Mouse (Mus musculus): ENCODE measurements around the gene Col5a1. TPM values are rescaled to one million over a fixed set of nuclear protein-coding genes. Genes with fewer than 3 reads are reported as not detected.

Col5a1 gene
- total and polyA plus RNA-seq, 3 experiments = 15.7 to 22.9 (median 16.0) TPM

- TF ChIP-seq EP300 (IDR thresholded peaks at IDR 0.05; ENCODE audit: insufficient read depth, low read depth, low read length) (no peak), POLR2A (IDR thresholded peaks at IDR 0.05; ENCODE audit: insufficient read depth, low read depth, low read length) (no peak), CTCF (IDR thresholded peaks at IDR 0.05) (no peak)
- no peak overlapping the region for H3K9ac ChIP-seq (ENCODE audit: low read depth, low read length)
- no peaks in the 10 kb centered on the region for H3K36me3 ChIP-seq (ENCODE audit: control insufficient read depth, insufficient read depth, low read length)
- H3K4me1 ChIP-seq (ENCODE audit: control insufficient read depth, insufficient read depth, low read length) = peaks cover 7% of the 10 kb centered on the region
- H3K27me3 ChIP-seq (ENCODE audit: control insufficient read depth, insufficient read depth, low read length) = no peaks in the 10 kb centered on the region
- peak in 1 of 2 experiments; percentile 63 for DNase-seq
- H3K79me2 ChIP-seq (replicated peaks; ENCODE audit: control insufficient read depth, insufficient read depth, low read length) = no peaks in the 10 kb centered on the region
- intact Hi-C loops (cut with DNase I) = no loop called here
- H3K4me3 ChIP-seq = no peak overlapping the region
- 25% methylated on average over 2 of the region's 2 CpGs for WGBS
- peak overlapping the region; percentile 31; the same call in 1 of the 2 replicates for H3K27ac ChIP-seq
Measured at GRCm38 (mm10) chr2:27916316-27916715, 30.1 kb downstream of the Col5a1 start.

- H3K79me2 ChIP-seq (replicated peaks; ENCODE audit: control insufficient read depth, insufficient read depth, low read length) = no peaks in the 10 kb centered on the region
- no peak for DNase-seq
- 85% methylated on average over 3 of the region's 3 CpGs for WGBS
- H3K4me3 ChIP-seq = no peak overlapping the region
- peaks cover 7% of the 10 kb centered on the region for H3K4me1 ChIP-seq (ENCODE audit: control insufficient read depth, insufficient read depth, low read length)
- no peaks in the 10 kb centered on the region for H3K36me3 ChIP-seq (ENCODE audit: control insufficient read depth, insufficient read depth, low read length)
- H3K27me3 ChIP-seq (ENCODE audit: control insufficient read depth, insufficient read depth, low read length) = no peaks in the 10 kb centered on the region
- no peak overlapping the region for H3K9ac ChIP-seq (ENCODE audit: low read depth, low read length)
- intact Hi-C loops (cut with DNase I) = no loop called here
- no peak overlapping the region for H3K27ac ChIP-seq
- TF ChIP-seq CTCF (IDR thresholded peaks at IDR 0.05) (no peak), POLR2A (IDR thresholded peaks at IDR 0.05; ENCODE audit: insufficient read depth, low read depth, low read length) (no peak), EP300 (IDR thresholded peaks at IDR 0.05; ENCODE audit: insufficient read depth, low read depth, low read length) (no peak)
Measured at GRCm38 (mm10) chr2:27917177-27917576, 31.0 kb downstream of the Col5a1 start.

- no peaks in the 10 kb centered on the region for H3K36me3 ChIP-seq (ENCODE audit: control insufficient read depth, insufficient read depth, low read length)
- no peaks in the 10 kb centered on the region for H3K27me3 ChIP-seq (ENCODE audit: control insufficient read depth, insufficient read depth, low read length)
- peak overlapping the region; percentile 49; the same call in 1 of the 2 replicates for H3K27ac ChIP-seq
- intact Hi-C loops (cut with DNase I) = no loop called here
- H3K4me1 ChIP-seq (ENCODE audit: control insufficient read depth, insufficient read depth, low read length) = peaks cover 7% of the 10 kb centered on the region
- no peak overlapping the region for H3K4me3 ChIP-seq
- no peak for TF ChIP-seq CTCF (IDR thresholded peaks at IDR 0.05)
- TF ChIP-seq POLR2A (IDR thresholded peaks at IDR 0.05; ENCODE audit: insufficient read depth, low read depth, low read length) = no peak
- peak; percentile 74 for TF ChIP-seq EP300 (IDR thresholded peaks at IDR 0.05; ENCODE audit: insufficient read depth, low read depth, low read length)
- DNase-seq = peak in 1 of 2 experiments; percentile 57
- H3K79me2 ChIP-seq (replicated peaks; ENCODE audit: control insufficient read depth, insufficient read depth, low read length) = no peaks in the 10 kb centered on the region
- no peak overlapping the region for H3K9ac ChIP-seq (ENCODE audit: low read depth, low read length)
- 50% methylated on average over 7 of the region's 7 CpGs for WGBS
Measured at GRCm38 (mm10) chr2:27918106-27918505, 31.9 kb downstream of the Col5a1 start.

GRCm38 (mm10) chr2:27919309-27919850, 33.2 kb downstream of the Col5a1 start:
- Histone ChIP-seq H3K27me3 (ENCODE audit: control insufficient read depth, insufficient read depth, low read length) (no peaks in the 10 kb centered on the region), H3K27ac (no peak overlapping the region; the same call in 1 of the 2 replicates), H3K4me3 (no peak overlapping the region), H3K4me1 (ENCODE audit: control insufficient read depth, insufficient read depth, low read length) (peaks cover 5% of the 10 kb centered on the region), H3K79me2 (replicated peaks; ENCODE audit: control insufficient read depth, insufficient read depth, low read length) (no peaks in the 10 kb centered on the region), H3K36me3 (ENCODE audit: control insufficient read depth, insufficient read depth, low read length) (no peaks in the 10 kb centered on the region), H3K9ac (ENCODE audit: low read depth, low read length) (no peak overlapping the region)
- DNase-seq = no peak
- TF ChIP-seq CTCF (IDR thresholded peaks at IDR 0.05) = no peak
- no peak for TF ChIP-seq POLR2A (IDR thresholded peaks at IDR 0.05; ENCODE audit: insufficient read depth, low read depth, low read length)
- no peak for TF ChIP-seq EP300 (IDR thresholded peaks at IDR 0.05; ENCODE audit: insufficient read depth, low read depth, low read length)
- intact Hi-C loops (cut with DNase I) = no loop called here
- 73% methylated on average over 6 of the region's 6 CpGs for WGBS

GRCm38 (mm10) chr2:27922053-27922452, 35.8 kb downstream of the Col5a1 start:
- 85% methylated on average over 8 of the region's 8 CpGs for WGBS
- Histone ChIP-seq H3K36me3 (ENCODE audit: control insufficient read depth, insufficient read depth, low read length) (no peaks in the 10 kb centered on the region), H3K27me3 (ENCODE audit: control insufficient read depth, insufficient read depth, low read length) (no peaks in the 10 kb centered on the region), H3K27ac (no peak overlapping the region), H3K9ac (ENCODE audit: low read depth, low read length) (no peak overlapping the region), H3K79me2 (replicated peaks; ENCODE audit: control insufficient read depth, insufficient read depth, low read length) (no peaks in the 10 kb centered on the region), H3K4me3 (no peak overlapping the region), H3K4me1 (ENCODE audit: control insufficient read depth, insufficient read depth, low read length) (peaks cover 8% of the 10 kb centered on the region)
- intact Hi-C loops (cut with DNase I) = no loop called here
- no peak for TF ChIP-seq POLR2A (IDR thresholded peaks at IDR 0.05; ENCODE audit: insufficient read depth, low read depth, low read length)
- TF ChIP-seq CTCF (IDR thresholded peaks at IDR 0.05) = no peak
- TF ChIP-seq EP300 (IDR thresholded peaks at IDR 0.05; ENCODE audit: insufficient read depth, low read depth, low read length) = no peak
- no peak for DNase-seq

- H3K27ac ChIP-seq = no peak overlapping the region
- no peak for DNase-seq
- peaks cover 3% of the 10 kb centered on the region for H3K4me1 ChIP-seq (ENCODE audit: control insufficient read depth, insufficient read depth, low read length)
- H3K4me3 ChIP-seq = no peak overlapping the region
- H3K9ac ChIP-seq (ENCODE audit: low read depth, low read length) = no peak overlapping the region
- H3K79me2 ChIP-seq (replicated peaks; ENCODE audit: control insufficient read depth, insufficient read depth, low read length) = no peaks in the 10 kb centered on the region
- intact Hi-C loops (cut with DNase I) = no loop called here
- 76% methylated on average over 6 of the region's 6 CpGs for WGBS
- no peaks in the 10 kb centered on the region for H3K27me3 ChIP-seq (ENCODE audit: control insufficient read depth, insufficient read depth, low read length)
- H3K36me3 ChIP-seq (ENCODE audit: control insufficient read depth, insufficient read depth, low read length) = no peaks in the 10 kb centered on the region
- TF ChIP-seq CTCF (IDR thresholded peaks at IDR 0.05) = no peak
- no peak for TF ChIP-seq POLR2A (IDR thresholded peaks at IDR 0.05; ENCODE audit: insufficient read depth, low read depth, low read length)
- no peak for TF ChIP-seq EP300 (IDR thresholded peaks at IDR 0.05; ENCODE audit: insufficient read depth, low read depth, low read length)
Measured at GRCm38 (mm10) chr2:27923718-27924117, 37.5 kb downstream of the Col5a1 start.

All from heart, adult 2 months (tissue).